Mouse (Mus musculus): ENCODE results near the gene Nr1i3. TPM values are rescaled to one million over a fixed set of nuclear protein-coding genes. Genes with fewer than 3 reads are reported as not detected.

The Nr1i3 gene
- polyA plus RNA-seq, 1 experiment from 2014 or later = 0.20 TPM

GRCm38 (mm10) chr1:171187851-171188700 lies 25.7 kb upstream of the Nr1i3 start:
- no peaks in the 10 kb centered on the region for H3K9me3 ChIP-seq
- H3K27ac ChIP-seq = no peak overlapping the region
- H3K4me2 ChIP-seq (replicated peaks) = peak overlapping the region; percentile 25; the same call in 1 of the 2 replicates
- WGBS = 27% methylated on average over 13 of the region's 13 CpGs
- 0 out of 2 replicates have a peak, but pooled peaks cover 5% of the 10 kb centered on the region for H3K27me3 ChIP-seq (replicated peaks)
- H3K36me3 ChIP-seq = no peaks in the 10 kb centered on the region
- H3K9ac ChIP-seq = no peak overlapping the region
- peaks cover 25% of the 10 kb centered on the region for H3K4me1 ChIP-seq
- H3K4me3 ChIP-seq = no peak overlapping the region
- ATAC-seq (ENCODE audit: low FRiP score, low read depth) = no peak

GRCm38 (mm10) chr1:171189046-171189445 lies 24.7 kb upstream of the Nr1i3 start:
- H3K9me3 ChIP-seq = no peaks in the 10 kb centered on the region
- no peaks in the 10 kb centered on the region for H3K36me3 ChIP-seq
- no peak overlapping the region for H3K9ac ChIP-seq
- no peak for ATAC-seq (ENCODE audit: low FRiP score, low read depth)
- peaks cover 10% of the 10 kb centered on the region for H3K27me3 ChIP-seq (replicated peaks)
- H3K4me3 ChIP-seq = no peak overlapping the region
- peaks cover 35% of the 10 kb centered on the region for H3K4me1 ChIP-seq
- H3K27ac ChIP-seq = no peak overlapping the region
- WGBS = 16% methylated on average over 8 of the region's 8 CpGs
- H3K4me2 ChIP-seq (replicated peaks) = peak overlapping the region; percentile 4

GRCm38 (mm10) chr1:171189476-171190114 lies 24.2 kb upstream of the Nr1i3 start:
- no peak overlapping the region for H3K4me3 ChIP-seq
- WGBS = 33% methylated on average over 14 of the region's 14 CpGs
- peak; percentile 7; the same call in 1 of the 2 replicates for ATAC-seq (ENCODE audit: low FRiP score, low read depth)
- no peak overlapping the region for H3K9ac ChIP-seq
- H3K27ac ChIP-seq = no peak overlapping the region
- peaks cover 39% of the 10 kb centered on the region for H3K4me1 ChIP-seq
- peak overlapping the region; percentile 4; the same call in 1 of the 2 replicates for H3K4me2 ChIP-seq (replicated peaks)
- no peaks in the 10 kb centered on the region for H3K36me3 ChIP-seq
- no peaks in the 10 kb centered on the region for H3K9me3 ChIP-seq
- H3K27me3 ChIP-seq (replicated peaks) = peaks cover 15% of the 10 kb centered on the region

- Histone ChIP-seq H3K9ac (no peak overlapping the region), H3K27me3 (replicated peaks) (peaks cover 27% of the 10 kb centered on the region), H3K4me1 (peaks cover 48% of the 10 kb centered on the region), H3K4me2 (replicated peaks) (no peak overlapping the region), H3K36me3 (no peaks in the 10 kb centered on the region), H3K4me3 (no peak overlapping the region), H3K9me3 (no peaks in the 10 kb centered on the region), H3K27ac (no peak overlapping the region)
- ATAC-seq (ENCODE audit: low FRiP score, low read depth) = no peak
- WGBS = 97% methylated on average over 9 of the region's 9 CpGs
These were observed 22.9 kb upstream of the Nr1i3 start for GRCm38 (mm10) chr1:171190832-171191231.

GRCm38 (mm10) chr1:171192283-171192682 lies 21.5 kb upstream of the Nr1i3 start:
- ATAC-seq (ENCODE audit: low FRiP score, low read depth) = no peak
- Histone ChIP-seq H3K27ac (no peak overlapping the region), H3K4me2 (replicated peaks) (peak overlapping the region; percentile 54; the same call in 1 of the 2 replicates), H3K4me1 (peaks cover 53% of the 10 kb centered on the region), H3K36me3 (no peaks in the 10 kb centered on the region), H3K9ac (no peak overlapping the region), H3K9me3 (no peaks in the 10 kb centered on the region), H3K27me3 (replicated peaks) (peaks cover 40% of the 10 kb centered on the region), H3K4me3 (no peak overlapping the region)
- WGBS = 55% methylated on average over 10 of the region's 10 CpGs

GRCm38 (mm10) chr1:171193093-171193840 lies 20.5 kb upstream of the Nr1i3 start:
- peak overlapping the region; percentile 11; the same call in 1 of the 2 replicates for H3K4me3 ChIP-seq
- 4% methylated on average over 18 of the region's 18 CpGs for WGBS
- peaks cover 40% of the 10 kb centered on the region for H3K27me3 ChIP-seq (replicated peaks)
- peak; percentile 39; the same call in 1 of the 2 replicates for ATAC-seq (ENCODE audit: low FRiP score, low read depth)
- 0 out of 2 replicates have a peak overlapping the region, but pooled peaks have one; percentile 5 for H3K9ac ChIP-seq
- H3K4me1 ChIP-seq = peaks cover 51% of the 10 kb centered on the region
- H3K27ac ChIP-seq = no peak overlapping the region; the same call in 1 of the 2 replicates
- no peaks in the 10 kb centered on the region for H3K36me3 ChIP-seq
- H3K4me2 ChIP-seq (replicated peaks) = peak overlapping the region; percentile 54
- H3K9me3 ChIP-seq = no peaks in the 10 kb centered on the region

GRCm38 (mm10) chr1:171193911-171194830 lies 19.6 kb upstream of the Nr1i3 start:
- H3K4me2 ChIP-seq (replicated peaks) = peak overlapping the region; percentile 54
- H3K4me1 ChIP-seq = peaks cover 43% of the 10 kb centered on the region
- ATAC-seq (ENCODE audit: low FRiP score, low read depth) = no peak

GRCm38 (mm10) chr1:171195046-171195822 lies 18.5 kb upstream of the Nr1i3 start:
- no peaks in the 10 kb centered on the region for H3K9me3 ChIP-seq
- H3K27me3 ChIP-seq (replicated peaks) = peaks cover 40% of the 10 kb centered on the region
- no peak overlapping the region for H3K27ac ChIP-seq
- ATAC-seq (ENCODE audit: low FRiP score, low read depth) = no peak
- H3K4me3 ChIP-seq = peak overlapping the region; percentile 50
- WGBS = 5% methylated on average over 20 of the region's 20 CpGs
- H3K36me3 ChIP-seq = no peaks in the 10 kb centered on the region
- H3K9ac ChIP-seq = peak overlapping the region; percentile 51; the same call in 1 of the 2 replicates
- peaks cover 35% of the 10 kb centered on the region for H3K4me1 ChIP-seq
- peak overlapping the region; percentile 93 for H3K4me2 ChIP-seq (replicated peaks)

More at GRCm38 (mm10) chr1:171193911-171194830, 19.6 kb upstream of the Nr1i3 start:
- Histone ChIP-seq H3K27ac (no peak overlapping the region), H3K9ac (no peak overlapping the region), H3K36me3 (no peaks in the 10 kb centered on the region), H3K4me3 (no peak overlapping the region), H3K9me3 (no peaks in the 10 kb centered on the region), H3K27me3 (replicated peaks) (peaks cover 40% of the 10 kb centered on the region)
- 26% methylated on average over 11 of the region's 11 CpGs for WGBS

- Histone ChIP-seq H3K9ac (peak within 1 kb of the TSS; percentile 51), H3K36me3 (no peaks in the 10 kb centered on the region), H3K4me1 (peaks cover 35% of the 10 kb centered on the region), H3K27me3 (replicated peaks) (peaks cover 40% of the 10 kb centered on the region), H3K4me2 (replicated peaks) (peak within 1 kb of the TSS; percentile 93), H3K9me3 (no peaks in the 10 kb centered on the region), H3K4me3 (peak within 1 kb of the TSS; percentile 50), H3K27ac (no peak within 1 kb of the TSS)
- peak; percentile 66; the same call in 1 of the 2 replicates for ATAC-seq (ENCODE audit: low FRiP score, low read depth)
- under 1% methylated on average over 33 of the region's 33 CpGs for WGBS
These were observed 17.8 kb upstream of the Nr1i3 start, which contains the start of gene Pcp4l1 for GRCm38 (mm10) chr1:171195887-171196397. Gene Pcp4l1 (minus strand): TSS chr1:171196268.

- Histone ChIP-seq H3K9me3 (no peaks in the 10 kb centered on the region), H3K4me2 (replicated peaks) (no peak overlapping the region), H3K4me1 (peaks cover 14% of the 10 kb centered on the region), H3K9ac (no peak overlapping the region), H3K27ac (no peak overlapping the region), H3K36me3 (no peaks in the 10 kb centered on the region), H3K27me3 (replicated peaks) (peaks cover 26% of the 10 kb centered on the region), H3K4me3 (no peak overlapping the region)
- no peak for ATAC-seq (ENCODE audit: low FRiP score, low read depth)
- 47% methylated on average over 1 of the region's 1 CpGs for WGBS
These were observed 14.2 kb upstream of the Nr1i3 start for GRCm38 (mm10) chr1:171199532-171199931.

Data from neural tube, embryonic 12.5 days (tissue).